Mouse (Mus musculus): ENCODE measurements around the gene Schip1.

Gene Schip1

DNA sequence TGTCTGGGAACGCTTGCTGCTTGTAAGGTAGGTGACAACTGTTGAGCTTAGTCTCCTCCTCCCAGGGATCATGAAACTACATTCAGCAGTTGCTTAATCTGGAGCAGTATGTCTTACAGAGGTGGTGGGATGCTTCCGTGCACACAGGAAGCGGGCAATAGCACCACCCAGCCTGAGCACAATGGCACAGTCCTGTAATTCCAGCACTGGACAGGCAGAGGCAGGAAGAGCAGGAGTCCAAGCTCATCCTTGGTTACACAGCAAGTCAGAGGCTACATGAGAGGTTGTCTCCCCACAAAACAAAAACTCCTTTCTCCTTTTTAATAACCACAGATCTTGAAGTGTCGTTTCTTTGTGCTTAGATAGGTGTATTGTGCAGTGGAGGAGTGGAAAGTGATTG, 447.1 kb downstream of the Schip1 start:
- no peak for DNase-seq (ENCODE audit: low spot score)

GRCm38 (mm10) chr3:68512327-68512726, 447.7 kb downstream of the Schip1 start:
- DNase-seq (ENCODE audit: low spot score): no peak

GRCm38 (mm10) chr3:68513340-68514119, 448.9 kb downstream of the Schip1 start:
- no peak for DNase-seq (ENCODE audit: low spot score)

DNA sequence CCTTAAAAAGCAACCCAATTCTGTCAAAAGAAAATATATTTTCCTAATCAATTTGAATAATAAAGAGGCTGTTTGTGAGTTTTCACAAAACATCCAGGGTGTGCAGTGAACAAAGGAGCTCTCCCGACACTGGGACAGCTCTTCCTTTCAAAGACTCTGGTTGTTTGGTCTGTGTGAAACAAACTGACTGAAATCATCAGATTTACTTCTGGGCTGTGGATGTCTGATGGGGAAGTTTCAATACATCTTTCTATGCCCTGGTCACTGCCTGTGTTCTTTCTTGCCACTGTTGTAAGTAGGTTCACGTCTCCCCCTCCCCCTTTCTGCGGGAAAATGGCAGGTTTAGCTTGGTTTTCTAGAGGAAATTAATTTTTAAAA, 449.5 kb downstream of the Schip1 start:
- no peak for DNase-seq (ENCODE audit: low spot score)

- no peak for DNase-seq (ENCODE audit: low spot score)
These were observed 450.1 kb downstream of the Schip1 start for GRCm38 (mm10) chr3:68514717-68515116.

DNA sequence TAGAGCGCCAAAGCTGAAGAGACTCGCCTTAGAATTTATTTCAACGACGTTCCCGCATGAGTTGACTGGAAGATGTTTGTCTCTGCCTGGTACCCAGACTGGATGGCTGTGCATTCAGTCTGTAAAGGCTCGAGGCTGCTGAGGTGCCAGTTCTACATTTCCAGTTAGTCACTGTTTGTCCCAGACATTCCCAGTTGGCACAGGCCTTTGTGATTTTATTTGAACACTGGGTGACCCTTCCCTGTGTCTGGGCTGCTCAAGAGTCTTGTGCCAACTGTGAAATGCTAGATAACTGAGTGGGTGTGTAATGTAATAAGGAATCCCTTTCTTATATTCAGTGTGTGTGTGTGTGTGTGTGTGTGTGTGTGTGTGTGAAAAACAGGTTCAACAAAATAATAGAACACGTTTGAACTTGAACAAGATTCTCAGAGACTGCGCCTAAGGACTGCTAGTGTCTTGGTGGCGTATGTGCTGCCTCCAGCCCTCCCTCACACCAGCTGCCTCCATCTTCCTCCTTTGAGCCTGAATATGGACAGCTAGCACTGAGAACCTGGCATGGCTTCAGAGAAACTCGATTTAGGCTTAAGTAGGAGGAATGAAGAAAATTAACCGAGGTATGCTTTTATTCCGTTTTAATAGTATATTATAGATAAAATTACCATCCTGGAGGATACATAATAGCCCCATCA, 451.9 kb downstream of the Schip1 start:
- DNase-seq (ENCODE audit: low spot score): no peak

DNA sequence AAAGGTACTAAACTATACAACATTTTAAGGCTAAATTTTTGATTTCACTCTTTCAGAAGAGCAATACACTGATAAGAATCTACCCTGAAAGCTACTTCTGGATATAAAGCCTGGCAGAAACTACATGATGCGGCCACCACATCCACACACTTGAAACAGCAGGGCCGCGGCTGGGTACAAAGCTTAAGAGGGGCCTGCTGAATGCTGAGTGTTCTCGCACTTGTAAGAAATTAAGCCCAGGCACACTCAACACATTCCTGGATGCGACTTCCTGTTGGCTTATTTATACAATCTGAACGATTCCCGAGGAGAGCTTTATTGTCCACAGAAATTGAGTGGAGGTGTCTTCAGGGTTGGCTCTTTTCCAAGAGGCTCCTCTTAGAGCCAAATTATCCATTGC, 452.6 kb downstream of the Schip1 start:
- no peak for DNase-seq (ENCODE audit: low spot score)

- no peak for DNase-seq (ENCODE audit: low spot score)
These were observed 453.4 kb downstream of the Schip1 start for GRCm38 (mm10) chr3:68518041-68518440.

GRCm38 (mm10) chr3:68518586-68518985, 454.0 kb downstream of the Schip1 start:
- DNase-seq (ENCODE audit: low spot score): no peak

GRCm38 (mm10) chr3:68525361-68525878, 460.8 kb downstream of the Schip1 start:
- DNase-seq (ENCODE audit: low spot score): no peak

DNA sequence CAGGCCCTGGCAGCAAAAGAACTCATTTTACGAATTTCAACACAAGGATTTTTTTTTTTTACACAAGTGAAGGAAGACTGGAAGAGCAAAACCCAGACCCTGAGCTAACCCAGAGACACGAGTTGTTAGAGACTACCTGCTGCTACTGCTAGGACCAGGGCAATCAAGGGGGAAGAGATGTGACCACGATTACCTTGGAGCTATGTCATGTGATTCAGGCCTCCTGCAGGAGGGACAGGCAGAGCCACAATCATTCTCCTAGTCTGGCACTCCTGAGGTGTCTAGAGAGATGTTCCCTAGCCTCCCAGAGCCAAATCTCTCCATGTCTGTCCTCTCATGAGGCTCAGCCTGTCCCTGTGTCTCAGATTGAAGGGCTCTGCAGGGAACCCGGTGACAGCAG, 461.8 kb downstream of the Schip1 start:
- no peak for DNase-seq (ENCODE audit: low spot score)

GRCm38 (mm10) chr3:68527182-68527581, 462.6 kb downstream of the Schip1 start:
- DNase-seq (ENCODE audit: low spot score): no peak

DNA sequence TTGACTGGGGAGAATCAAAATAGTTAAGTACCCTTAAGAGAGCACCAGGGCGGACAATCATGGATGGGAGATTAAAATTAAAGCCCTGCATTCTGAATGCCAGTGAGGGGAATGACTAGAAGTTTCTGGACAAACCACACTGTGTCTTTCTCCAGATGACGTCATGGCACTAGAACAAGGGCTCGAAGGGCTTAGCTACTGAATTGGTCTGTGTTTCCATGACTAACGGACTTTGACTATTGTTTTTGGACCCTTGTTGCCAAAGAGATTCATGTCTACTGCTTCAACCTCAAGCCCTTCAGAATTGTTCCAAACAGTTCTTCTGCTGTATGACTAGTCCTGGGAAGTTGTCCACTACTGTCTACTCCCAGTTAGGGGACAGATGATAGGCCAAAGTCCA, 467.3 kb downstream of the Schip1 start:
- no peak for DNase-seq (ENCODE audit: low spot score)

DNA sequence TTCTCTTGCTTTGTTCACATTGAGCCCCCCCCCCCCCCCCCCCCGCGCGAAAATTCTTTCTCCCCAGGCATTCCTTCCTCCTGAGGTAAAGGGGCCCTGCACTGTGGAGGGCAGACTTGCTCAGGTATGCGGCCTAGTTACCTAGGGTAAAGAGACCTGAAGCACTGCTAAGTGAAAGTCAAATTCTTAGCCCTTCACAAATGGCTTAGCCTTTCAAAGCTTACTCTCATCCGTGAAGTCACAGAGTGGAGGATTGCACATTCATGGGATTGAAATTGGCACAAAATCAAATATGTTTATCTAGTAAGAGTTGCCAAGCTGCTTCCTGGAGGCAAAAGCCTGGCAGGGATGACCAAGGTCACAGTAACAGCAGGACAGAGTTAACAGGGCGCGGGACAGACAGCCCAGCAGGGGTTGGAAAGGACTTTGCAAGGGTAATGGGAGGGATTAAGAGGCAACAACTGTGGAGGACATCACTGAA, 470.0 kb downstream of the Schip1 start:
- DNase-seq (ENCODE audit: low spot score): no peak

DNA sequence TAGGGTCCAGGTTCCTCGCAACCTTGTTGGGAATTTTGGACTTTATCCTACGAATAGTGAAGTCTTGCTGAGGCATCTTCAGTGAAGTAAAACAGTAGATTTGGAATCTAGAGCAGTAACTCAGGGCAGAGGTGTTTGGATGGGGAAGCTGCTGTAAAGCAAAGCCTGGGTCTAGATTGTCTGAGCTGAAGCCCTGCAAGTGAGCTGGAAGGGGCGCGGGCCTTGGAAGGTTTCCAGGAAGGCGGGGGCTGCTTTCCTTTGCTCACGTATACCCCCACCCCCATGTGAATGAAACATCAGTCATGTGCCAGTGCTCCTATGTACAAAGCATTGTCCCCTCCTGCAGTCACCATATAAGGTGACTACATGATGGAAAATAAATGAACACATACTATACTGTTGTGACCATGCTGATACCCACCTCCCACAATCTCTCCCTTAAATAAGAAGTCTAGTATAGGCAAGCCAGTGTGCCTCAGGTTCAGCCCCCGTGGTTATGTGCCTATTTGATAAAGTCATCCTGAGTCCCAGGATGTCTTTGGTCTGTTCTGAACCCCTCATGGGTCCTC, 470.6 kb downstream of the Schip1 start:
- DNase-seq (ENCODE audit: low spot score): no peak

DNA sequence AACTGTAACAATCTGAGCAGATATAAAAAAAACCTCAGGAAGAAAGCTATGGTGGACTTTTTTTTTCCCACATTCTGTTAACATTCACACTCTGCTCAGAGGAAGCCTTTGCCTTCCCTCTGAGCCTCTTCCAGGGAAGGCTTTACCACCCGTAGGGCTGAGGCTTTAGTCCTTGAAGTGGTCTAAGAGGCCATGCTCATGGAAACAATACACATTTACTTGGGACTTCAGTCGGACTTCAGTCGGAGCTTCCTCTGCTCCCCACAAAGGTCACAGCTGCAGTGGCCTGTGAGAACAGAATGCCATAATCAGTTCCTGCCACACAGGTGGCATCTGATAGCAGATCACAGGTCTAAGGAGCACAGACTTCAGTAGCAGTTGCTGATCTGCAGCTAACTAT, 471.5 kb downstream of the Schip1 start:
- no peak for DNase-seq (ENCODE audit: low spot score)

- no peak for DNase-seq (ENCODE audit: low spot score)
These were observed 477.1 kb downstream of the Schip1 start for GRCm38 (mm10) chr3:68541688-68542087.

- no peak for DNase-seq (ENCODE audit: low spot score)
These were observed 478.4 kb downstream of the Schip1 start for GRCm38 (mm10) chr3:68542944-68543501.

DNA sequence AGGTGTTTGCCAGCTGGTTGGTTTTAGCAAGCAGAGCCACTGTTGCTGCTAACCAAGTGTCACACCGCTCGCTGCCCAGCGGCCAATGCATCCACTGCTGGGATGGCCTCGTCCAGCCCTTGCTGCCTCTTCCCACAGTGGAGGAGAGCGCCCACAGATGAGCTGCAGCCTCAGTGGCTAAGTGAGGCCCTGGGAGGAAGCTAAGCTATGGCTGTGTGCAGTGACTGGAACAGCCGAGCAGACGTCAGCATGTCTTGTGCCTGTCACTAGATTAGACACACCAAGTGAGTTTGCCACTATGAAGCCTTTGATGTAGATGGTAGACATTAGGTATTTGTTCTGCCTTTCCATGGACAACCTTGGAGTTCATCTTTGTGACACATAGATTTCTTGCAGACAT, 480.2 kb downstream of the Schip1 start:
- DNase-seq (ENCODE audit: low spot score): no peak

GRCm38 (mm10) chr3:68545898-68546297, 481.3 kb downstream of the Schip1 start:
- no peak for DNase-seq (ENCODE audit: low spot score)

GRCm38 (mm10) chr3:68555087-68555662, 490.6 kb downstream of the Schip1 start:
- no peak for DNase-seq (ENCODE audit: low spot score)

GRCm38 (mm10) chr3:68556891-68557290, 492.3 kb downstream of the Schip1 start:
- no peak for DNase-seq (ENCODE audit: low spot score)
